Mouse (Mus musculus): ENCODE measurements around the gene Arl4d.
"Not testable (repeated sequence)": the region's sequence is repeated elsewhere in the genome, so short reads cannot be mapped to it uniquely, and the experiment has no call there.

The Arl4d gene

DNA sequence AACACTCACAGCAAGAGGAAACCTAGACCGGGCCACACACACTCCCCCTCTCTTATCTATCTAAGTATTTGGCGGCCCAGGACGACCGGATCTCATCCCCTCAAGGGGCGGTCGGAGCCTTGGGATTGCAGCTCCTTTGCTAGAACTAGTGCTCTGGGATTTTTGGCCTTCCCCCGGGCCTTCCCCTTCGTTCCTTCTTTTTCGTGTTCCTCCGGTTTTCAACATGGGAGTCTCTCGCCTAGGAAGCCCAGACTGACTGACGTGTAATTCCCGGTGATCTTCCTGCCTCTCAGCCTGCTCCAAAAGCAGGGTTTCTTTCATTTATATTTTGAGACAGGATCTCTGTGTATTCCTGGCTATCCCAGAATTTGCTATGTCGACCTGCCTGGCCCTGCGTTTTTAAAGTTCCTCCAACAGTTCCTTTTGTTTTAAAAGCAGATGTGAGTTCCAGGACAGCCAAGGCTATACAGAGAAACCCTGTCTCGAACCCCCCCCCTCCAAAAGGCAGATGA is 19.0 kb upstream of the Arl4d start:
- DNase-seq = not testable (repeated sequence)

- not testable (repeated sequence) for DNase-seq
Measured at GRCm38 (mm10) chr11:101647093-101647492, 18.2 kb upstream of the Arl4d start.

DNA sequence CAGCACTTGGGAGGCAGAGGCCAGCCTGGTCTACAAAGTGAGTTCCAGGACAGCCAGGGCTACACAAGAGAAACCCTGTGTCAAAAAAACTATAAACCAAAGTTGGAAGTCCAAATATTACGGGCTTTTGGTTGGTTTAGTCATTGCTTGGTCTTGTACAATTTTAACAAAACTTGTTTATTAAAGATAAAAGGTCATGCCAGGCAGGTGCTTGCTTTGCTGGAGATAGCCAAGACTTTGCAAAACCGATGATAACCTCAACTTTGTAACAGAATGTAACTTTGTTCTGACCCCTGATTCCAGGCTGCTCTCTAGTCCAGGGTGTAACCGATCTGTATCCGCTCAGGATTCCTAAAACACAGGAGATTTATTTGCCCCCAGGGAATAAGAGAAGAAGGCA is 9.0 kb upstream of the Arl4d start:
- no peak for DNase-seq

DNA sequence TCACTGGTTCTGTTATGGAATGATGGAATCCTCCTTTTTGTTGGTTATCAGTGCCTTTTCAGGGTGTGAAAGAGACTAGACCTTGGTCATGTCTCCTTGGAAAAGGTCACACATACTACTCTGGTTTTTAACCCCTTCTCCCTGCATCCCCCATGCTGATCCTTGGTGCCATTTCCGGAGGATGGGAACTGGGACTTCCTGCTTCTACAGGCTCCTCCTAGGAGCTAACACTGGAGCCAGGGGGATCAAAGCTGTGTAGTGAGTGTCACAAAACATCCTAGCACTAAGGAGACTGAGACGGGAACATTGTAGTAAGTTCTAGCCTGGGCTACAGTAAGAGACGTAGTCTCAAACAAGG is 7.8 kb upstream of the Arl4d start:
- no peak for DNase-seq

DNA sequence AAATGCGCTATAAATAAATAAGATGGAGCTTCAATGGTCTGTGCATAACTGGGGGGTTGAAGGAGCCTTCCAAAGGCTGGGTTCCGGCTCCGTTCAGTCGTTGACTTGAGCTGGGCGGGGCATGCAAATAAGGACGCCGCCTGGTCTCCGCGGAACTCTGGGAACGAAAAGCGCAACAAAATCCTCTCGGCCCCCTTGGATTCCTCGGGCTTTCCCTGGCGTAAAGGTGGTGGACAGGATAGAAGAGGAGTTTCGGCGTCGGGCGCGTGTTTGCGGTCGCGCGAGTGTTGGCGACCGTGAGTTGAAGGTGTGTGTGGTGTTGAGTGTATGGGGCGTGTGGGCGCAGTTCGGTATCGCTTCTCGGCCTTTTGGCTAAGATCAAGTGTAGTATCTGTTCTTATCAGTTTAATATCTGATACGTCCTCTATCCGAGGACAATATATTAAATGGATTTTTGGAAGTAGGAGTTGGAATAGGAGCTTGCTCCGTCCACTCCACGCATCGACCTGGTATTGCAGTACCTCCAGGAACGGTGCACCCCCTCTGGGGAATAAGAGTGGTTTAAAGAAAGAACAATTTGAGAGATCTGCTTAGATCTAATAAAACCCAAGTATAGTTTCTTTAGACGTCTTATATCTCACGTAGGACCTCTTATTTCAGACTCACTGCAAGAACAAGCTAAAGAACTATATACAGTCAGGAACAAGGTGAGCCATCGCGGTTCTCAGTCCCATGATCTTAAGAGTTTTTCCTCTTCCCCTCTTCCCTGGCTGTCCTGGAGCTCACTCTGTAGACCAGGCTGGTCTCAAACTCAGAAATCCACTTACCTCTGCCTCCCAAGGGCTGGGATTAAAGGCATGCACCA is 7.2 kb upstream of the Arl4d start:
- peak; percentile 90 for DNase-seq

DNA sequence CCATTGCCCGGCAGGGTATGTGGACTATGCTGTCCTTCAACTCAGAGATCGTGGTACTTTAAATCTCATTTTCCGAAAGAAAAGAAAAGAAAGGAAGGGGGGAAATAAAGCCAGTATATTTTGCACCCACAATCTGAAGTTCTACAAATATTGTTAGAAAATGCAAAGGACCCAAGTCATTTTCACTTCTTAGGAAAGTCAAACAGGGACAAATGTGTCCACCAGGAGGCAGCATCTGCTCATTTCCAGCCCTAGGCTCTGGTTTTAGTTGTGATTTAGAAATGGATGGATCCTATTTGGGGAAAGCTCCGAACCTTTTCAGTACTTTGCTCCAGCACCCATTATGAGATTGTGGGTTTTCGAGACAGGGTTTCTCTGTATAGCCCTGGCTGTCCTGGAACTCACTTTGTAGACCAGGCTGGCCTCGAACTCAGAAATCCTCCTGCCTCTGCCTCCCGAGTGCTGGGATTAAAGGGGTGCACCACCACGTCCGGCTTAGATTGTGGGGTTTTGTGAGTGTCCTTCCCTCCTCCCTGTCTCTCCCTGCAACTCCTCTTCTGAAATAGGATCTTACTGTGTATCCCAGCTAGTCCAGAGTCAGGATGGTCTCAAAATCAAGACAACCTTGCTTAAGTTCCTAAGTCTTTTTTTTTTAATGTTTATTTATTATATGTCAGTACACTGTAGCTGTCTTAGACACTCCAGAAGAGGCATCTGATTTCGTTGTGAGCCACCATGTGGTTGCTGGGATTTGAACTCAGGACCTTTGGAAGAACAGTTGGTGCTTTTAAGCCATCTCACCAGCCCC is 6.4 kb upstream of the Arl4d start:
- DNase-seq = no peak

- no peak for DNase-seq
Measured at GRCm38 (mm10) chr11:101661191-101661590, 4.2 kb upstream of the Arl4d start.

- no peak for DNase-seq
Measured at GRCm38 (mm10) chr11:101661786-101662185, 3.6 kb upstream of the Arl4d start.

GRCm38 (mm10) chr11:101663229-101664027 is 1.9 kb upstream of the Arl4d start:
- no peak for DNase-seq

- DNase-seq = no peak
Measured at GRCm38 (mm10) chr11:101665636-101665992, 273 bp downstream of the Arl4d start.

- no peak for DNase-seq
Measured at GRCm38 (mm10) chr11:101666626-101667345, 1.4 kb downstream of the Arl4d start.

- peak; percentile 51 for DNase-seq
Measured at GRCm38 (mm10) chr11:101667871-101668532, 2.7 kb downstream of the Arl4d start.

DNA sequence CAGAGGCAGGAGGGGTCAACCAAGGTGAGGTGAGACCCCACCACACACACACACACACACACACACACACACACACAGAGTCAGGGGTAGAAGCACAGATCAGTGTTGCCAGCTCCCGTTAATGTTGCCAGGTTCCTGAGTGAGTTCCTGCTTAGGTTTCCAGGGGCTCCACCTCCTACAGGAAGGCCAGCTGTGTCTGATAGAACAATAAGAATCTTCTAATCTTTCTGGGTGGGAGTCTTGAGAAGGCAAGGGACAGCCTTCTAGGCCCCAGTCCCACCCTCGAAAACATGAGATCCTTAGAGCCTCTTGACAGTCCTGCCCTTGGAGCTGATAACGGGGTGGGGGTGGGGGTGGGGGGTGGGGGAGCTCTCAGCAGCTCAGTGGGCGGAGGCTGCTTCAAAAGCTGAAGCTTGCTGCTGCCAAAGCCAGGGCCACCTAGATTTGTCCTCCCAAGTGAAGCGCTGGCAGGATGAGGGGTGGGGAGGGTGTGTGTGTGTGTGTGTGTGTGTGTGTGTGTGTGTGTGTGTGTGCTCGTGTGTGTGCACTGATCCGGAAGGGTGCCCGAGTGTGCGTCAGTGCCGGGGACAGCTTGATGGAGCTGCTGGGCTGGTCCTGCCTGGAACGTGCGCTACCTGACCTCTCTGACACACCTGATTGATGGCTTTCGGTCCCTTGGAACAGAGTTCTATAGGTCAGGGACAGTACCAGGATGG is 3.4 kb downstream of the Arl4d start:
- no peak for DNase-seq

DNA sequence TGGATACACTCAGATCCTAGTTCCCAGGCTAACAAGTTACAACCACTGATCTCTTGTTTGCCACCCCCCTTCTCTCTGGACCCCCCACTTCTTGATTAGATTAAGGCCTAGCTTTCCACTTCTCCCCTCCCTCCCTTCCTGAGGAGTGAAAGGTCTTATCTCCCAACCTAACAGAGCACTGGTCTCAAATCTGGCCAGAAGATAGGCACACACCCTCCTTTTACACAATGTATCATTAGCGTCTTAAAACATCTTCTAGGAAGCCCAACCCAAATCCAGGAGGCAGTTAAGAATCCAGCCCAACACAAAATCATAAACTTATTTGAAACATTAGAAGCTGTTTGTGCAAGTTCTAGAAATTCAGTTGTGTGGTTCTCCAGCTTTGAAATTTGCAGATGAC is 5.0 kb downstream of the Arl4d start:
- DNase-seq = no peak

- no peak for DNase-seq
Measured at GRCm38 (mm10) chr11:101671255-101671654, 5.9 kb downstream of the Arl4d start.

- peak; percentile 82 for DNase-seq
Measured at GRCm38 (mm10) chr11:101673010-101673642, 7.8 kb downstream of the Arl4d start.

DNA sequence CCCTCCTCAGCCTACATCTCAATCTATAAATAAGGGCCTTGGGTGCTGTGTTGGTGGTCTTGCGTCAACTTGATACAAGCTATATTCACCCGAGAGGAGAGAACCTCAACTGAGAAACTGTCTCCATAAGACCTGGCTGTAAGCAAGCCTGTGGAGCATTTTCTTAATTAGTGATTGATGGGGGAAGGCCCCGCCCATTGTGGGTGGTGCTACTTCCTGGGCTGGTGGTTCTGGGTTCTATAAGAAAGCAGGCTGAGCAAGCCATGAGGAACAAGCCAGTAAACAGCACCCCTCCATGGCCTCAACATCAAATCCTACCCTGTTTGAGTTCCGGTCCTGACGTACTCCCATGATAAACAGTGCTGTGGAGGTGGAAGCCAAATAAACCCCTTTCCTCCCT is 8.8 kb downstream of the Arl4d start:
- no peak for DNase-seq

DNA sequence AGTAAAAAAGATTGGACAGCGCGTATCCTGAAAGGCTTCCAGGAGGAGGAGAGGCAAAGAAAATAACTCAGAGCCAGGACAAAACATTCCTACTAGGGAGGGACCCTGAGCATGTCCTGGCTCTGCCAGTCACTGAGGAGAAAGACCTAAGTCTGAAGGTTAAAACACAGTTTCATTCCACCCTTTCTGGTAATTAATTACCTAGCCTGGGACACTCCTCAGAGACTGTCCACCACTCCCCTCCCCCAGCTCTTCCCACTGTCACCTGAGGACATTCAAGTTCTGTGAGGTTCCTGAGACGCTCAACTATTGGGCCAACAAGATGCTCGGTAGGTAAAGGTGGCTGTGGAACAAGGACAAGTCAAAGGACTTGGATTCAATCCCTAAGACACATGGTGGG is 10.0 kb downstream of the Arl4d start:
- DNase-seq = no peak

GRCm38 (mm10) chr11:101677655-101678054 is 12.3 kb downstream of the Arl4d start:
- no peak for DNase-seq

- no peak for DNase-seq
Measured at GRCm38 (mm10) chr11:101678770-101679169, 13.4 kb downstream of the Arl4d start.

- no peak for DNase-seq
Measured at GRCm38 (mm10) chr11:101679907-101680306, 14.6 kb downstream of the Arl4d start.

All from layer of hippocampus, adult 9-11 months (tissue).